Mouse (Mus musculus): ENCODE measurements around the gene B9d1.

The B9d1 gene

DNA sequence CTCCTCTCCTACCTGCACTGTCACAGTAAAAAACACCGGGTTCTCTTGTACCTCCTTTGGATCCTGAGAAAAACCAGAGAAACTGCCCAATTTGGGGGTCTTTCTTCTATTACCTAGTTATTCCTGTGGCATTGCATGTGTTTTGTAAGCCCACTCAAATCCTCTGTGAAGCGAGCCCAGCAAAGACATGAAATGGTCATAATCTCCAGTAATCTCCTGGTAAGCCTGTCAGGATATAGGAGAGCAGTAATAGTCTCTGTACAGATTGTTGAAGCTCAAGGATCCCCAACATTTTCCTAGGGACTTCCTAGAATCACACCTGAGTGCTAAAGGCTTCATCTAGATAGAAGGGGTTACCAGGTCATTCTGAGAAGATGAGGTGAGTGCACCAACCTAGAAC lies 36.2 kb downstream of the B9d1 start:
- no peak for DNase-seq (ENCODE audit: low spot score)

DNA sequence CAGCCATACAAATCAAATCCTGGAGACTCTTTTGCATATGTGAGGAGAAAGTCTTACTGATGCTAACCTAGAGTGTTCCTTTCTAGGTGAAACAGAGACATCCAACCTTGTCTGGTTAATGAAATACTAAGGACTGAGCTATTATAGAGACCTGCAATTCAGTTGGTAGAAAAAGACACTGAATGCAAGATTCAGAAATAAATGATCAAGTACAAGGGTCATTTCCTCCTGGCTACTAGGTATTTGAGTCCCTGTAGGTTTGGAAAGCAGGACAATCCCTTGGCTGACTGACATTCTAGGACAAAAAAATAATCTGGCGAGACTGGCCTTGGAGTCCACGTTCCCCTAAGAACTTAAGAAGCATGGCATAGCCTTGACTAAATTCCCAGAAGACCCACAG lies 40.6 kb downstream of the B9d1 start:
- no peak for DNase-seq (ENCODE audit: low spot score)

DNA sequence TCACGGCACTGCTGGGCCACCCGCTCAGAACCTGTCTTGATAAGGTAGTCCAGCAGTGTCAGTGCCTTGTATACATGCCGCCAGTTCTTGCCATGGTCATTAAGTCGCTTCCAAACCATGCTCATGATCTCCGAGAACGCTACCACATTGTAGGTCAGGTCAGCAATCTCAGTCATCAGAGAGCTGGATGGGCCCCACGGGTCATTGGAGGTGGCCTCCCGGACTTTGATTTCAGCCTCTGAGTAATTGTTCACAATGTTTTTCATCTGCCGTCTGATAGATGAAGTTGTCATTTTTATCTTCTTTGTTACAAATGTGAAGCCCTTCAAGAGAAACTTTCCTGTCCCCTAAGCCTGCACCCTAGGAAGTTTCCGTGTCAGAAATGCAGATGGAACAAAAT lies 41.5 kb downstream of the B9d1 start:
- DNase-seq (ENCODE audit: low spot score): no peak

DNA sequence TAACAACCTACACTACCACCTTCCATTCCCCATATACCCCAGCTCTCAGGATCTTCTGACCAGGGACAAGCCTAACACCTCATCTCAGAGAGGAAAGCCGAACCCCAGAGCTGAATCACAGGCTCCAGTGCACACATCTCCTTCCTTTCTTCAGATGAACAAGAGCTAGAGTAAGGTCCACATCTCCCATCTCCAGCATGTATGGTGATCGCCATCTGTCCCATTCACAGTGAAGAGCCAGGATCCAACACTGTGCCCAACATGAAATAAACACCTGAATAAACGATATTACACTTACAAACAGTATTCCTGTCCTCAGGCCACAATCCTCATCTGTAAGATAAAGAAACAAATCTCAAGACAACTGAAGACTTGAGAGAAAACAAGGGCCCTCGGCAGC lies 42.8 kb downstream of the B9d1 start:
- DNase-seq (ENCODE audit: low spot score): no peak

DNA sequence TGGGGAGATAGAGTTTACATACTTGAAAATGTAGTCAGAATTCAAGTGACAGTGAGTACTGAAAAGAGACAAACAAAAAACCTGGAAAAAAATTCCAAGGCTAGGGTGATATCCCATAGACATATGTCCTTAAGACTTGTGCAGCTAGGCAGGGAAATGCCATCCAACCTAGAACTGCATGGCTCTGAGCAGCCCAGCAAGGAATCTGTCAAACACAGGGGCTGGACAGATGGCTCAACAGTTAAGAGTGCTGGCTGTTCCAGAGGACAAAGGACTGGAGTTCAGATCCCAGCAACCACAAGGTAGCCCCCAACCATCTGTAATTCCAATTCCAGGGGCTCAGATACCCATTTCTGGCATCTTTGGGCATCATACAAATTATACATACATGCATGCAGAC lies 45.7 kb downstream of the B9d1 start:
- DNase-seq (ENCODE audit: low spot score): no peak

DNA sequence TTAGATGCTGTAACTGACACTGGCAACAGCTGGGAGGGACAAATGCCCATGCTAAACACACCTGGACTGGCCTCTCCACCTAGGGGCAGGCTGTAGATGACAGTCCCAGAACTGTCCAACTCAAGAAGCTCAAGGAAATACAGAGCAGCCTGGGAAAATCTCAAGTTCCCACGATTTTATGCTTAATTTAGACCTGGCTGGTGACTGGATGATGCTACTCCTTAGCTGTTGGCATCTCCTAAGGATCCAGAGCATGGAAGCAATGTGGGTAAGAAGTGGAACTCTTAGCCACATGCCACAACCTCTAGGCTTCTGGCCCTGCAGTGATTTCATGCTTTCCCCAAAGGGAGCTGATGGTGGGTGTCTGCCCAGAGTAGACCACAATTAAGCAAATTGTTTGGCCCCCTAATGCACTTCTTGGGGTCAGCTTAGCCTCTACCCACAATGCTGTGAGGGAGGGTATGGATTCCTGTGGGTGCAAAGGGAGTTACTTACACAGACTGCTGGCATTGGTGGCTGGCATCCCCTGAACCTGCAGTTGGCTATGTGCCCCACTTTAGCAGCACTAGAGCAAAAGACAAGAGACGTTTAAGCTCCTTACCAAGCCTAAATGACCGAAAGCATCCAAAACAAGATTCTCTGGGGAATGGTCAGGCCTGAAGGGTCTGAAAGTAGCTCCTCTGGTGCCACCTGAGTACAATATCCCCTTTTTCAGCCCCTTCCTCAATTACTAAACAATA lies 48.2 kb downstream of the B9d1 start:
- no peak for DNase-seq (ENCODE audit: low spot score)

DNA sequence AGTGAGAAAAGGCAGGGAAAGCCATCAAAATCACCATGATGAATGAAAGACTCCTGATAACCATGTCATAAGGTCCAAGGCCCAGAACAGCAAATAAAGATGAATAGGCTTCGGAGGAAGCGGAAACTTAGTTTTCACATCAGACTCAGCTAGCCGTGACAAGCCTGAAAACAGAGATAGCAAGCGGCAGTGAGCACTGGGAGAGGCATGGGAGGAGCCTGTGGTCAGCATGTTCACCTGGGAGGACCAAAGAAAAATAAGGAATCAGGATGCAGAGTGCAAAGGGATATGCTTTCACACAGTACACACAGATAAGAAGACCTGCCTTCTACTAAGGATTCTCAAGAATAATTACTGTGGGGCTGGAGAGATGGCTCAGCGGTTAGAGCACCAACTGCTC lies 54.6 kb downstream of the B9d1 start:
- DNase-seq (ENCODE audit: low spot score): no peak

DNA sequence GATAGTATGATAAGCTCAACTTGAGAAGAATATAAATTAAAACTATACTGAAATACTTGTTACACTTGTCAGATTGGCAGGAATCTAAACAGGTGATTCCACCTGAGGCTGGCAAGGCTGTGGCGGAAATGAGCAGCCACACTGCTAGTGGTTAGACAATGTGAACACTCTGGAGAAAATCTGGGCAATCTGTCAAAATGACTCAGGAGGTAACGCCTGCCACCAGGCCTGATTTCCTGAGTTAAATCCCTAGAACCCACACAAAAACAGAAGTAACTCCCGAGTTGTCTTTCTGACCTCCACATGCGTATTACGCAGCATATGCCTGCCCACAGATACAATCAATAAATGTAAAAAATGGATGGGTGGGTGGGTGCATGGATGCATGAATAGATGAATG lies 57.5 kb downstream of the B9d1 start:
- DNase-seq (ENCODE audit: low spot score): no peak
